Mouse (Mus musculus): Measurements from ENCODE around the gene Olfr239. TPM values are rescaled to one million over a fixed set of nuclear protein-coding genes. Genes with fewer than 3 reads are reported as not detected.
"Not testable (repeated sequence)": the region's sequence is repeated elsewhere in the genome, so short reads cannot be mapped to it uniquely, and the experiment has no call there.

The Olfr239 gene
- not detected in 2 replicates for polyA plus RNA-seq (2012; ENCODE audit: insufficient read depth, insufficient read length, missing spikeins)

DNA sequence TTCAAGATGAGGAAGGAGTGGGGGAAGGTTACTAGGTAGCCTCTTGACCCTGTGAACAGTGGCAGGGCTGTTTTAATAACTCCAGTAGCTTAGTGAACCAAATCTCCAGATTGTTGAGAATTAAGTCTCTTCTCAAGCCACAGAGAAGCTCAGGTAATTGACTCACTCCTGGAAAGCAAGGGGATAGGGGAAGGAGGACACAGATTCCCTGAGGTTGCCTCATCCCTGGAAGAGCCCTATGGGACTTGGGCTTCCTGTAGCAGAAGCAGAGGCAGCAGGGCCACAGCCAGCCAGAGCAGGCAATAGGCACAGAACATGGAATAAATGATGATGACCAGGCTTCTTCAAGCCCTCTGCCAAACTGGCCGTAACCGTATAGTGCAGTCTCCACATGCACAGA, at the start of gene Olfr239:
Gene Olfr239 (plus strand): TSS at position 301 of the 400 bp plus-strand sequence.
- H3K27ac ChIP-seq (ENCODE audit: insufficient read depth, low read depth, low read length); H3K4me1 ChIP-seq (ENCODE audit: control insufficient read depth, insufficient read depth, low read length); H3K4me3 ChIP-seq (ENCODE audit: insufficient read depth, low read length): not testable (repeated sequence)

DNA sequence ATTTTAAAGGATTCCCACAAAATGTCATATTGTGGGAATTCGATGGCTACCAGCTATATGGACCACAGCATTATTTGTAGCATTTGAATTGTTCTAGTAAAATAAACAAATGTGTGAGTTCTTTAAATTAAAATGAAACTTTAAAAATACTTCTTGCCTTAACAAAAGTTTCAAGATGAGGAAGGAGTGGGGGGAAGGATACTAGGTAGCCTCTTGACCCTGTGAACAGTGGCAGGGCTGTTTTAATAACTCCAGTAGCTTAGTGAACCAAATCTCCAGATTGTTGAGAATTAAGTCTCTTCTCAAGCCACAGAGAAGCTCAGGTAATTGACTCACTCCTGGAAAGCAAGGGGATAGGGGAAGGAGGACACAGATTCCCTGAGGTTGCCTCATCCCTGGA, 23.0 kb upstream of the Olfr239 start, which contains the start of gene Olfr55:
Gene Olfr55 (plus strand): TSS at position 301 of the 400 bp plus-strand sequence.
- not testable (repeated sequence) for H3K4me3 ChIP-seq (ENCODE audit: insufficient read depth, low read length); H3K4me1 ChIP-seq (ENCODE audit: control insufficient read depth, insufficient read depth, low read length); H3K27ac ChIP-seq (ENCODE audit: insufficient read depth, low read depth, low read length)

DNA sequence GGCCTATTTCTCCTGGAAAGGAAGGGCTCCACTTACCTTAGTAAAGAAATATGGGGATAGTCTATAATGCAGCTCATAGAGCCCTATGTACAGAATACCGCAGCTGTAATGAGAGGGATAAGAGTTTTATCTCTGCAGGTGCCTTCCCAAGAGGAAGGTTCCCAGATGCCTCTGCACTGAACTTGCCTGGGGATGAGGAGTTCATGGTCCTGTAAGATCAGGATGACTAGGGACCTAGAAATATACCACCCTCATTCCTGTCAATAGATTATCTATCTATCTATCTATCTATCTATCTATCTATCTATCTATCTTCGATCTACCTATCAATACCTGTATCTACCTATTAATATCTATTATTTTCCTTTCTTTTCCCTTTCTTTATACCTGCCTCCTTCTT, 30.5 kb downstream of the Olfr239 start, which contains the start of gene Olfr1564:
Gene Olfr1564 (minus strand): TSS at position 101 of the 400 bp plus-strand sequence.
- Histone ChIP-seq H3K4me1 (ENCODE audit: control insufficient read depth, insufficient read depth, low read length) (no peaks in the 10 kb centered on the region), H3K4me3 (ENCODE audit: insufficient read depth, low read length) (no peak within 1 kb of the TSS), H3K27ac (ENCODE audit: insufficient read depth, low read depth, low read length) (no peak within 1 kb of the TSS)
- TF ChIP-seq POLR2A (IDR thresholded peaks at IDR 0.05; ENCODE audit: borderline replicate concordance, low read depth, low read length) (no peak), CTCF (IDR thresholded peaks at IDR 0.05; ENCODE audit: low read depth, low read length) (no peak)

DNA sequence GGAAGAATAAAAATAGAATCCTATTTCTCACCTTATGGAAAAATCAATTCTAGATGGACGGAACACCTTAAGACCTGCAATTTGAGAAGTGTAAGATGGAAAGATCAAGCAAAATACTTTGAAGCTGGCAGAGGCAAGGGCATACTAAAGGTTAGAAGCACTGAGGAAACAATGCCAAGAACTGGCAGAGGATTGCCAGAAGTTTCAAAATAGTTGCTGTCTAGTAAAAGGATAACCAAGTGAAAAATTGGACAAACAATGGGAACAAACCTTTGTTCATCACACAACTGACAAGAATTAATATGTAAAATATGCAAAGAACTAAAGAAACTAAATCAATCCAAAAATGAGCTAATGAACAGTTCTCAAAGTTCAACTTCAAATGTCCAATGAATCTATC, 45.5 kb downstream of the Olfr239 start:
- not testable (repeated sequence) for H3K4me1 ChIP-seq (ENCODE audit: control insufficient read depth, insufficient read depth, low read length)

More for the DNA sequence above, 45.5 kb downstream of the Olfr239 start:
- H3K27ac ChIP-seq (ENCODE audit: insufficient read depth, low read depth, low read length); H3K4me3 ChIP-seq (ENCODE audit: insufficient read depth, low read length): not testable (repeated sequence)

Other genes with a start within 250 kb of the Olfr239 start
- gene Cyp4f13, start 243.9 kb upstream of the Olfr239 start, polyA plus RNA-seq (2012; ENCODE audit: insufficient read depth, insufficient read length, missing spikeins) = 49.0 and 53.3 TPM in 2 replicates
- 6.8 and 12.7 TPM in 2 replicates for gene Zfp472, start 225.5 kb upstream of the Olfr239 start, polyA plus RNA-seq (2012; ENCODE audit: insufficient read depth, insufficient read length, missing spikeins)
- gene Zfp952, start 198.2 kb upstream of the Olfr239 start, polyA plus RNA-seq (2012; ENCODE audit: insufficient read depth, insufficient read length, missing spikeins) = 9.9 and 10.5 TPM in 2 replicates
- 3.3 and 4.7 TPM in 2 replicates for gene Zfp763, start 157.9 kb upstream of the Olfr239 start, polyA plus RNA-seq (2012; ENCODE audit: insufficient read depth, insufficient read length, missing spikeins)
- gene 4921501E09Rik, start 123.2 kb upstream of the Olfr239 start, polyA plus RNA-seq (2012; ENCODE audit: insufficient read depth, insufficient read length, missing spikeins) = not detected in 2 replicates
- 4.7 and 7.1 TPM in 2 replicates for gene Zfp563, start 102.0 kb upstream of the Olfr239 start, polyA plus RNA-seq (2012; ENCODE audit: insufficient read depth, insufficient read length, missing spikeins)
- not detected in 2 replicates for gene Morc2b, start 51.6 kb upstream of the Olfr239 start, polyA plus RNA-seq (2012; ENCODE audit: insufficient read depth, insufficient read length, missing spikeins)
- not detected in 2 replicates for gene Olfr55, start 22.9 kb upstream of the Olfr239 start, polyA plus RNA-seq (2012; ENCODE audit: insufficient read depth, insufficient read length, missing spikeins)
- gene Olfr1564, start 30.4 kb downstream of the Olfr239 start, polyA plus RNA-seq (2012; ENCODE audit: insufficient read depth, insufficient read length, missing spikeins) = 0.15 and 0.23 TPM in 2 replicates
- 6.2 TPM in 2 replicates for gene Zfp955a, start 63.8 kb downstream of the Olfr239 start, polyA plus RNA-seq (2012; ENCODE audit: insufficient read depth, insufficient read length, missing spikeins)
- gene Olfr63, start 73.4 kb downstream of the Olfr239 start, polyA plus RNA-seq (2012; ENCODE audit: insufficient read depth, insufficient read length, missing spikeins) = not detected in 2 replicates
- gene Zfp955b, start 98.2 kb downstream of the Olfr239 start, polyA plus RNA-seq (2012; ENCODE audit: insufficient read depth, insufficient read length, missing spikeins) = 4.1 and 10.5 TPM in 2 replicates
- 6.5 and 7.4 TPM in 2 replicates for gene Zfp81, start 167.6 kb downstream of the Olfr239 start, polyA plus RNA-seq (2012; ENCODE audit: insufficient read depth, insufficient read length, missing spikeins)
- 9.1 and 10.4 TPM in 2 replicates for gene Zfp101, start 203.3 kb downstream of the Olfr239 start, polyA plus RNA-seq (2012; ENCODE audit: insufficient read depth, insufficient read length, missing spikeins)
- not detected in 2 replicates for gene Actl9, start 241.6 kb downstream of the Olfr239 start, polyA plus RNA-seq (2012; ENCODE audit: insufficient read depth, insufficient read length, missing spikeins)

All from bone marrow macrophage, adult 2 months (primary cell).